In the genomic region with DNA sequence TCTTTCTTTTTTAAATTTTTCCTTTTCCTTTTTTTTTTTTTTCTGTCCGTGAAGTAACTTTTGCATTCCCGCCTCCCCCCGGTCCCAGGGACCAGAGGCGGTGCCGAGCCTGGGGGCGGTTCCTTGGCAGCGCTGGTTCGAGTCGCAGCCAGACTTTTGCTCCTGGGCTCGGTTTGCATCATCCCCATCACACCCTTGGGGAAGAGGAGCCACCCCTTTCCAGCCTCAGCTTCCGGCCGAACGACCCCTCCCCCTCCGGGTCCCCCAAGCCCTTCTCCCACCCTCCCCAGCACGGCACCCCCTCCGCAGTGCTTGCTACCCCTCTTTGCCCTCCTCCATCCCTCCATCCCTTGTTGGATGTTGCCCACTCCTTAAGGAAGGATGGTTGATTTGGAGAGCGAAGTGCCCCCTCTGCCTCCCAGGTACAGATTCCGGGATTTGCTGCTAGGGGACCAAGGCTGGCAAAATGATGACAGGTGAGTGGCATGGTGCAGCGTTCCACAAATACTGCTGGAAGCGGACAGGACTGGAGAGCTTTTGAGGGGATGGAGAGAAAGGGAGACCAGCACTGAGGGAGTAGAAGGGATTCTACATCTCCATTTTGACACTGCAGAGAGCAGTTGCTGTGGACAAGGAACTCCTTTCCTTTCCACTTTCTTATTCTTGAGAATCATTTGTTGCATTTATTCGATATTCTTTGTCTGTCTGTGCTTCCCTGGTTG, we compare ENCODE assay signal across 8 mouse cellular contexts. TPM values are rescaled to one million over a fixed set of nuclear protein-coding genes. Genes with fewer than 3 reads are reported as not detected.
DNase-seq lines count a peak whose midpoint lies in the region; ATAC-seq and TF ChIP-seq lines count a peak whose summit lies in the region.

Gene Kcnt2 (plus strand): TSS at position 283 of the 722 bp plus-strand sequence.

- TF ChIP-seq EP300 in liver, embryonic 14.5 days (IDR thresholded peaks at IDR 0.05; ENCODE audit: low read depth) = no peak

- peak within 1 kb of the TSS; percentile 81 for H3K4me2 ChIP-seq in forebrain, embryonic 12.5 days
- peak within 1 kb of the TSS; percentile 89 for H3K4me2 ChIP-seq in heart, embryonic 15.5 days
- peak within 1 kb of the TSS; percentile 50 for H3K4me2 ChIP-seq in liver, embryonic 14.5 days (ENCODE audit: low read depth)

- H3K9me3 ChIP-seq in forebrain, embryonic 12.5 days = no peaks in the 10 kb centered on the region
- H3K9me3 ChIP-seq in heart, embryonic 15.5 days (replicated peaks) = no peaks in the 10 kb centered on the region
- no peaks in the 10 kb centered on the region for H3K9me3 ChIP-seq in liver, embryonic 14.5 days (ENCODE audit: control insufficient read depth, low read length)

- TF ChIP-seq CTCF in liver, embryonic 14.5 days (IDR thresholded peaks at IDR 0.05; ENCODE audit: low read depth) = no peak
- TF ChIP-seq CTCF in thymus, adult 2 months (IDR thresholded peaks at IDR 0.05; ENCODE audit: borderline replicate concordance, control insufficient read depth, extremely low read depth, insufficient read depth, low read length, poor library complexity) = no peak

- no peak within 1 kb of the TSS for H3K27ac ChIP-seq in forebrain, embryonic 12.5 days
- no peak within 1 kb of the TSS for H3K27ac ChIP-seq in heart, embryonic 15.5 days
- no peak within 1 kb of the TSS for H3K27ac ChIP-seq in liver, embryonic 14.5 days
- H3K27ac ChIP-seq in thymus, adult 2 months (ENCODE audit: control insufficient read depth, insufficient read depth, low read length) = no peak within 1 kb of the TSS; the same call in 1 of the 2 replicates

- H3K4me1 ChIP-seq in forebrain, embryonic 12.5 days = no peaks in the 10 kb centered on the region
- peaks cover 7% of the 10 kb centered on the region; the same call in 1 of the 2 replicates for H3K4me1 ChIP-seq in heart, embryonic 15.5 days (replicated peaks)
- H3K4me1 ChIP-seq in liver, embryonic 14.5 days (replicated peaks; ENCODE audit: control insufficient read depth in 2 of 2, insufficient read depth in 2 of 2, low read length in 1 of 2) = no peaks in the 10 kb centered on the region
- no peaks in the 10 kb centered on the region for H3K4me1 ChIP-seq in thymus, adult 2 months (replicated peaks; ENCODE audit: control insufficient read depth, insufficient read depth, low read length)

- no peaks in the 10 kb centered on the region for H3K27me3 ChIP-seq in forebrain, embryonic 12.5 days
- no peaks in the 10 kb centered on the region for H3K27me3 ChIP-seq in heart, embryonic 15.5 days
- H3K27me3 ChIP-seq in liver, embryonic 14.5 days (ENCODE audit: control insufficient read depth, insufficient read depth, low read length) = no peaks in the 10 kb centered on the region
- H3K27me3 ChIP-seq in thymus, adult 2 months (ENCODE audit: control insufficient read depth, insufficient read depth, low read length) = no peaks in the 10 kb centered on the region

- no peak for TF ChIP-seq POLR2A in thymus, adult 2 months (IDR thresholded peaks at IDR 0.05; ENCODE audit: control insufficient read depth, extremely low read depth, insufficient read depth, low read length, poor library complexity)

- no peaks in the 10 kb centered on the region for H3K36me3 ChIP-seq in forebrain, embryonic 12.5 days (replicated peaks)
- H3K36me3 ChIP-seq in heart, embryonic 15.5 days = no peaks in the 10 kb centered on the region
- H3K36me3 ChIP-seq in liver, embryonic 14.5 days (replicated peaks; ENCODE audit: control insufficient read depth, insufficient read depth, low read depth) = no peaks in the 10 kb centered on the region
- no peaks in the 10 kb centered on the region for H3K36me3 ChIP-seq in thymus, adult 2 months (ENCODE audit: control insufficient read depth, insufficient read depth, low read length)

- peak within 1 kb of the TSS; percentile 60 for H3K4me3 ChIP-seq in forebrain, embryonic 12.5 days (replicated peaks)
- peak within 1 kb of the TSS; percentile 55 for H3K4me3 ChIP-seq in heart, embryonic 15.5 days
- H3K4me3 ChIP-seq in liver, embryonic 14.5 days (ENCODE audit: insufficient read depth in 1 of 2, low read depth in 2 of 2, low read length in 2 of 2) = peak within 1 kb of the TSS; percentile 20 to 28
- H3K4me3 ChIP-seq in thymus, adult 2 months (ENCODE audit: control insufficient read depth, insufficient read depth, low read length) = no peak within 1 kb of the TSS

- peak within 1 kb of the TSS; percentile 67 for H3K9ac ChIP-seq in forebrain, embryonic 12.5 days
- peak within 1 kb of the TSS; percentile 37 for H3K9ac ChIP-seq in heart, embryonic 15.5 days
- no peak within 1 kb of the TSS for H3K9ac ChIP-seq in liver, embryonic 14.5 days (replicated peaks)

- WGBS in forebrain, embryonic 12.5 days = 2% methylated on average over 21 of the region's 21 CpGs
- WGBS in heart, embryonic 15.5 days = 1% methylated on average over 21 of the region's 21 CpGs
- WGBS in liver, embryonic 14.5 days (ENCODE audit: insufficient replicate concordance) = under 1% methylated on average over 20 of the region's 21 CpGs
- 5% methylated on average over 21 of the region's 21 CpGs for WGBS in thymus, adult 2 months

- peak; percentile 62 to 69 for DNase-seq in cerebellum, postnatal 10 days
- no peak for DNase-seq in cerebellum, adult 11 months
- peak; percentile 63 to 67 for DNase-seq in kidney, postnatal 4 days
- no peak for DNase-seq in liver, embryonic 14.5 days (ENCODE audit: low read depth in 3 of 3, low spot score in 3 of 3)
- DNase-seq in right cerebral cortex, adult 2 months (ENCODE audit: low spot score in 2 of 2) = peak; percentile 62 to 67
- no peak for DNase-seq in thymus, adult 2 months

- ATAC-seq in forebrain, embryonic 12.5 days (ENCODE audit: low FRiP score) = peak; percentile 72
- ATAC-seq in heart, embryonic 15.5 days (replicated peaks; ENCODE audit: insufficient number of reproducible peaks, insufficient read depth, low FRiP score, low read depth) = 0 out of 2 replicates have a peak, but pooled peaks have one; percentile 60
- no peak for ATAC-seq in liver, embryonic 14.5 days (ENCODE audit: insufficient read depth)

RNA-seq across cellular contexts. Expression of gene Kcnt2, which starts in this region (rescaled TPM):
- 1.4 and 1.9 TPM in 2 replicates for polyA plus RNA-seq in forebrain, embryonic 12.5 days (2016; fragmentation: Nextera tagmentation; extraction: Ambion mirVana)
- 0.57 and 0.70 TPM in 2 replicates for polyA plus RNA-seq in heart, embryonic 15.5 days (2015; fragmentation: Nextera tagmentation; extraction: Ambion mirVana)
- polyA plus RNA-seq in liver, embryonic 14.5 days (2012; rRNA removed) = 0.02 and 0.07 TPM in 2 replicates
- 0.04 TPM in 1 of 2 replicates, not detected in the other for polyA plus RNA-seq in liver, embryonic 14.5 days (2014; fragmentation: Nextera tagmentation; extraction: Ambion mirVana)
- polyA plus RNA-seq in thymus, adult 2 months (2012; rRNA removed) = 0.03 and 0.05 TPM in 2 replicates

Comparison
In these comparisons a context has a peak if more than half of its experiments do, and no peak if none do; other contexts are left out.
1. DNase-seq: peak in cerebellum, postnatal 10 days (2 of 2), kidney, postnatal 4 days (2 of 2) and right cerebral cortex, adult 2 months (2 of 2); none in cerebellum, adult 11 months (single experiment), liver, embryonic 14.5 days (0 of 3) and thymus, adult 2 months (single experiment).
2. Peak in ATAC-seq, H3K4me3 ChIP-seq, H3K9ac ChIP-seq and H3K4me2 ChIP-seq in heart, embryonic 15.5 days; RNA of the gene not detected or under 1 TPM.
3. Peak in every context shown above with its lines, with median percentiles within 50 percentile points of each other: H3K4me2 ChIP-seq.